Mouse (Mus musculus) heart, postnatal 0 days (tissue): ENCODE data around the gene Stoml3.

Source experiments
- CTCF ChIP-seq: IDR thresholded peaks from 2 replicates; pipeline ENCODE4 v1.5.1; 2016; ENCODE audit warnings: antibody characterized with exemption, control low read depth, low read depth
- EP300 ChIP-seq: IDR thresholded peaks from 2 replicates; pipeline ENCODE4 v1.6.1; 2016; ENCODE audit warnings: antibody characterized with exemption, low read depth

- no peak for TF ChIP-seq CTCF
- TF ChIP-seq EP300: no peak
Observed at GRCm38 (mm10) chr3:53477468-53477867, 11.0 kb upstream of the Stoml3 start.
